Mouse (Mus musculus) stomach, postnatal 0 days (tissue): Measurements from ENCODE around the gene Klhl20.

Source experiments
- CTCF ChIP-seq: IDR thresholded peaks from 2 replicates; pipeline ENCODE4 v1.5.1; 2016; ENCODE audit warnings: antibody characterized with exemption, low read depth, mild to moderate bottlenecking, moderate library complexity
- EP300 ChIP-seq: optimal IDR thresholded peaks from 2 replicates; pipeline ENCODE3; 2016; ENCODE audit warnings: antibody characterized with exemption

DNA sequence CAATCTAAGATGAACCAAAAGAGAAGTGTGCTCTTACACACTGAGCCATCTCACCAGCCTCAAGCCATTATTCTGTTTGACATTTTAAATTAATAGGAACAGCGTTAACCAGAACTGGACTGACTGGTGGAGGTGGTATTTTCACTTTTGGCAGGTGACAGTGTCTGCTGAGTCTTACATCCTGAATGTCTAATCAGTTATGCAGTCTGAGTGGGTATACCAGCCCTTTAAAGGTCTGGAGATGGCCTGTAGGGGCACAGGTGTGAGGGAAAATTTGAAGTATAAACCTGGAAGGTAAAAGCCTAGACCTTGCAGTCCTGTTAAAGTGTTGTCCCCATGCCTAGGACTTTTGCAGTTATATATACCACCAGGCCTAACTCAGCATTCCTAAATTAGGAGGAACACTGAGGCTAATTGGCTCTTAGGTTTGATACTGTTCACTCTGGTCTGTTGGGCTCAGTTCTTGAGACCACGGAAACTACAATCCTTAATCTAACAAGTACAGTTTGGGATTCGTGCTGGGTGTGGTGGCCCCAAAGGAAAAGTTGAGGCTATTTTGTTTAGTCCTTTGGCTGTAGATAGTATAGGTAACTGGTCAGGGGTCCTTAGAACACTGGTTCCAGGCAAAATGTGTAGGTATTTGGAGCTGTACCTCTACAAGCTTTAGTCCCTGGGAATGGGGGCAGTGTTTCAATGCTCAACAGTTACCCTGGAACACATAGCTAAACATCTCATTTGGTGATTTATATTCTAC, 92.2 kb downstream of the Klhl20 start:
- TF ChIP-seq CTCF (no peak), EP300 (no peak)
